Mouse (Mus musculus) frontal cortex, postnatal 10 days (tissue): ENCODE data around the gene Prkacb.
A peak's percentile ranks its signal among the peaks of the same experiment; 100 is the strongest.

Source experiments
- DNase-seq, 2 experiments: peaks; one replicate each; pipeline ENCODE4 v3.0.0; 2022; ENCODE audit warnings: low spot score in 2 of 2, mixed read lengths in 1 of 2

Gene Prkacb

GRCm38 (mm10) chr3:146812901-146813393 lies at the start of gene Prkacb:
Gene Prkacb (minus strand): TSS chr3:146812990.
- DNase-seq: peak; percentile 86 to 91

DNA sequence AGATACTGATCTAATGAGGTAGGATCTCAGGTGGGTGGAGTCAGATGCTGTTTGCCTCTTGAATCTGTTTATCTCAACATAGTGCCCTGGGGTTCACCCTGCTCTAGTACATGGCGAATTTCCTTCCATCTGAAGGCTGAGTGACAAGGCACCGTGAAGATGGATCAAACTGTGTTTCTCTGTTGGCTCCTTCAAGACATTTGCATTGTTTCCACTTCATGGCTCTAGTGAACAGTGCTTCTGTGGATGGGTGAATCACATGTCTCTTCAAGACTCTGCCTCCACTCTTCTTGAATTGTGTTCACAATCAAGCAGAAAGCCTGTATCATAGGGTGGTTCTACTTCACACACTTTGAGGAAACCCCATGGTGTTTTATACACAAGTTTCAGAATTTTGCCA lies 47.5 kb upstream of the Prkacb start:
- no peak for DNase-seq

DNA sequence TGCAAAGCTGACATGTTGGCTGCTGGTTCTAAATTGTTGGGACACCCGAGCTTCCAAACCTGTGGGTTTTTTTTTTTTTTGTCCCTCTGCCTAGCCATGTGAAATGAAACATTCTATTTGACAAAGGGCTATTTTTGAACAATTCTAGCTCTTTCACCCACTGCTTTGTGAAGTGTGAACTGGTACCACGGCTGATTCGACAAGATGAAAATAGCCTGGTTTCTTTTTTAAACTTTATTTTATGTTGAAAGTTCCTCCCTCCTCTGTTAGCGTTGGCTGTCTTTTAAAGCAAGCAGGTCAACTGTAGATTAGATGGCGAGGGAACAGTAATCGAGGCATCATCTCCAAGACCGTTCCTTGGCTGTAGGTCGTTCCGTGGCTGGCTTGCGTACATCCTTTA lies 44.6 kb upstream of the Prkacb start:
- no peak for DNase-seq

DNA sequence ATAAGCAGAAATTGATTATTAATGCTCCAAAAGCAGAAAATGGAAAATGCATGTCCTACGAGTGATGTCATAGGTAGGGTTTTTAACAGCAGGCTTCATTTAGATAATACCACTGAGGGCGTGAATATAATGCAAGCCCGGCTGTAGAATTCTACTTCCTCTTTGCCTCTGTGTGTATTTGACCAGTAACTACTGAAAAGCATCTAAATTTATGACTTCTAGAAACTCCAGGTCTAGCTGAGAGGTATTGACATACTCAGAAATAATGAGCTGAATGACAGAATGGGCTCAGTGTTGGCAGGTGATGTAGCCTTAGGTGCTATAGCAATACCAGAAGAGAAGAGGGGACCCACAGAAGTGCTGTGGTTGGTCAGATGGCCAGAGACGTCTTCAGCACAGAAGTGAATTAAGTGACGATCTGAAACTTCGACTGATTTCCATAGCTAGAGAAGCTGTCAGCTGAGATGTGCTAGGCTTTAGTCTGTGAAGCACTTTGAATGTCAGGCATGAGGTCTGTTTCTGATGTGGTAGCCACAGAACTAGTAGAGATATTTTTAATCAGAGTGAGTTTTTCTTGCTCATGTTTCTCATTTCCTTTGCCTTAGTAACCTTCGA lies 41.8 kb upstream of the Prkacb start:
- no peak for DNase-seq

GRCm38 (mm10) chr3:146851966-146852891 lies 39.4 kb upstream of the Prkacb start, which contains the start of gene Ttll7:
Gene Ttll7 (plus strand): TSS chr3:146852367.
- peak; percentile 77 to 83 for DNase-seq

- no peak for DNase-seq
Measured at GRCm38 (mm10) chr3:146849360-146849759, 36.6 kb upstream of the Prkacb start.

DNA sequence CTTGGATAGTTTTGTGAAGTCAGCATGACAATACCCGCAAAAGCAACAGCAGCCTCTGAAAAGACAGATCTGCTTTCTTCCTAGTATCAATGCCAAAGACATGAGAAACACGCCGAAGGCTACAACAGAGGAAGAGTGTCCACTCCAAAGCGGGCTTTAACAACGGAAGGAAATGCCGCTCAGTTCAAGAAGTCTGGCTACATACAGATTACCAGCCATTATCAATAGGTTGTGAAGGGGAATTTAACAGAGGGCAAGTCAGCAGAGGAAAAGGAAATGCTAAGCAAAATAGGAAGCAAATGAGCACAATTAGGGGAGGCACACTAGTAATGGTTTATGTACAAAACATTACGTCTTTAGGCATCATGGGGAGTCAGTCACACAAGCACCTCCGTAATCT lies 35.3 kb upstream of the Prkacb start:
- no peak for DNase-seq

DNA sequence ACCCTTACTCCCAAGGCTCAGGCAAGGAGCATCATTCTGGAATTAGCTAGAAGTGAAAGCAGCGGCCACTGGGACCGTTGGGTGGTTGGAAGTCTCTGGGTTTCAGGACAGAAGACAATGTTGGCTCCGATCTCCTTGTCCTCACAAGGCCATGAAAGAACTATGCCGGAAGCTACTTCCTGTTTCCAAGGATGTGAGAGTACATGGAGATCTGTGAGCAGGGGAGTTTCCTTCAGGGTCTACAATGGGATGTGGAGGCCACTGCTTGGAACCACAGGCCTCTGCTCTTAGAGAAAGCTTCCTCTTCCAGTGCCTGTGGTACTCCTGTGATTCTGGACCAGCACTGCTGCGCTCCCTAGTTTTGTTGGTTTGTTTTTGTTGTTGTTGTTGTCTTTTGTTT lies 33.4 kb upstream of the Prkacb start:
- DNase-seq: no peak

- no peak for DNase-seq
Measured at GRCm38 (mm10) chr3:146843470-146843869, 30.7 kb upstream of the Prkacb start.

- DNase-seq: no peak
Measured at GRCm38 (mm10) chr3:146842766-146843165, 30.0 kb upstream of the Prkacb start.

- DNase-seq: no peak
Measured at GRCm38 (mm10) chr3:146820718-146821117, 7.9 kb upstream of the Prkacb start.

DNA sequence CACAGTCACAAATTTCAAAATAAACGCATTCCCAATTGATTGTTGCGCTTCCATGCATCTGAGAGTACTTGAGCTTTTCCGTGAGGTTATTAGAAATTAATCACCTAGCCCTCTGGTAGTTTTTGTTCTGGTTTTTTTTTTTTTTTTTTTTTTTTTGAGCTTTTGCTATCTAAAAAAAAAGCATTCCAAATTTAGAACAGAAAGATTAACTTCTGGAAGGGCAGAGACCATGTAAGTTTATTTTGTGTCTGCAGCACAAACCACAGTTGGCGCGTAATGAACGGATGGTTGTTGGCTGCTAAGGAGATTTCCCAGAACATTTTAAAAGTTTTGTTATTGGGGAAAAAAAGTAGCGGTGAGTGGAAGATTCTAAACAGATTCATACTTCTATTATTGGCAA lies 834 bp upstream of the Prkacb start:
- no peak for DNase-seq

DNA sequence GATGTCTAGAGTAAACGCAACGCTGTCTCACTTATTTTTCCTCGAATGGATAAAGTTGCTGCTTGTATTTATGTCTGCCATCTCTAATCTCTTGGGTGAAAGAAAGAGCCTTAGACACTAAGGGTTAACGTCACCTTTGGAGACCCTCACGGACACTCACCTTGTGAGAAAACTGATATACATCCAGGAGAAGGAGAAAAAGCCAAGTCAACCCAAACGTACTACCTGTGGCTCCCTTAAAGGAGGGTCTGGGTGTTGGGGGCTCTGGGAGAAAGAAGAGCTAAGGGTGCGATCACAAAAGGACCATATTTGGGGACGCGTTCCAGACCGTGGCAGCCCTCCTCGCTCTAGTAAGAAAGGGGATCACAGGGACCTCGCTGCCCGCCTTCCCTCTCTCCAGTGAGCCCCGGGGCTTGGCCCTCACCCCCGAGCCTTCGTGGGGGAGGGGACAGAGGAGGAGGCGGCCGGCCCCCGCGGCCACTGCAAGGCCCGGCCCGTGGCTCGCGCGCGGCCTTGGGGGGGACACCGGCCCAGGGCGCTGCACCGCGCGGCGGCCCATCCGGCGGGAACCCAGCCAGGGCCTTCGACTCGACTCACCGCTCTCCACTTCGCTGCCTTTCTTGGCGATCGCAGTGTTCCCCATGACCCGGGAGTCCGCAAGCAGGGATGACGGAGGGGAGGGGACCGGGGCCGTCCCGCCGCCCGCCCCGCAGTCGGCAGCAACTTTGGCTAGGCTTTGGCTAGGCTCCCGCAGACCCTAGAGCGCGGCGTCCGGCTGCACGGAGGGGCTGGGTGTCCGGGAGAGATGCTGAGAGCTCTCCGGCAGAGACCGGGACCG lies 530 bp downstream of the Prkacb start:
- DNase-seq: no peak

- no peak for DNase-seq
Measured at GRCm38 (mm10) chr3:146793554-146794257, 19.1 kb downstream of the Prkacb start.

GRCm38 (mm10) chr3:146792144-146792748 lies 20.5 kb downstream of the Prkacb start:
- no peak for DNase-seq

DNA sequence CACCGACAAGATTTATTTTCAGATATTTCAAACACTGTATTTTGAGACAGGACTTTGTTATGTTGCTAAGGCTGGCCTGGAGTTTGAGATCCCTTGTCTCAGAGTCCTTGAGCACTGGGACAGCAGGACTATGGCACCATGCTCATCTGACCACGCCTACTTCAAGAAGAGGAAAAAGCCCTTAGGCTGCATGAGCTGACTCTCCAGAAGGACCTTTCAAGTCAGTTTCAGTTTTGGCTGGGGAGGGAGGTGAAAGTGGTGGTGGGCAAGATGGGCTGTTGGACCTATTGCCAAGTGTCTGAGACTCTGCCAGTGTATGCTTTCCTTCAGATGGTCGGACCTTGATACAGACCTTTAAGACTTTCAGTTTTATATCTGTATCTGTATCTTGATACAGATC lies 28.6 kb downstream of the Prkacb start:
- no peak for DNase-seq

DNA sequence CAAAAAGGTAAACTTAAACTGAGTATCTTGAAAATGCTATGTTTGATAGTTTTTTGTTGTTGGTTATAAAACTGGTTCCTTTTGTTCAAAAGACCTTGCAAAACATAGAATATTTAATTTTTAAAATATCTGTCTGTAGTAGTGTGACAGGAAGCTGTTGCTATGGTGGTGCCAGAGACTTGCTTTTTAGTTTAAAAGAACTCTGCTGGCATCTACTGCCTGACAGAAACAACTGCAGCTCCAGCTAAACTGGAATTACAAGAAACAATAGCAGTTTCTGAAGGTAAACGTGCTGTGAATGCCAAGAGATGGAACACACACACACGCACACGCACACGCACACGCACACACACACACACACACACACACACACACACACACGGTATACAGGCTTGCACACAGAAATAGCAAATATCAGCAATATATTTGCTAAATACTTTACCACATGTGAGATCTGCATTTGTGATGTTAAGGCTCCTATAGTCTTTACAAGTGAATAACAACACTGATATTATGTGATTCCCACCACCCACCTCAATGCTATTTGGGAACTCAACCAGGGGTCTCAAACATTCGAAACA lies 29.1 kb downstream of the Prkacb start:
- DNase-seq: no peak

GRCm38 (mm10) chr3:146782548-146782947 lies 30.2 kb downstream of the Prkacb start:
- DNase-seq: no peak

- DNase-seq: no peak
Measured at GRCm38 (mm10) chr3:146781131-146781530, 31.7 kb downstream of the Prkacb start.

DNA sequence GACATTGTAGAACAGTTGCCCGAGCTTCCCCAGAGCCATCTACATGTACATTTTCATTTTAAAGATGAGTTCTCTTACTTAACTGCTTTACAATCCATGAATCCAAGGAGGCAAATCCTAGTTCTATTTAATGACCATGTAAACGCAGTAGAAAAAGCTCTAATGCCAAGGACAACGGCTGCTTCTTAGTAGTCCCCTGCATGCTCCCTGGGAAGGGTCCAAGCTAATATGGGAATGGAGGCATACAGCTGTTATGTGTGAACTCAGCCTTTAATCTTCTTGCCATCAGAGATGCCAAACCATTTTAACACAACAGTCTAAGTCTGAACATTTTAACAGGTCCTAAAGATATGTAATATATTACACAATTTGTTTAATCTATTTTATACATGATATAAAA lies 32.5 kb downstream of the Prkacb start:
- no peak for DNase-seq

GRCm38 (mm10) chr3:146778913-146779312 lies 33.9 kb downstream of the Prkacb start:
- DNase-seq: no peak
